Mouse (Mus musculus): ENCODE measurements around the gene Gm5891. TPM values are rescaled to one million over a fixed set of nuclear protein-coding genes. Genes with fewer than 3 reads are reported as not detected.

The Gm5891 gene
- polyA plus RNA-seq (2014; fragmentation: Illumina TruSeq; extraction: RNeasy Lipid Tissue Mini Kit (QIAGEN cat#74804); ENCODE audit: low read depth, low replicate concordance): not detected

DNA sequence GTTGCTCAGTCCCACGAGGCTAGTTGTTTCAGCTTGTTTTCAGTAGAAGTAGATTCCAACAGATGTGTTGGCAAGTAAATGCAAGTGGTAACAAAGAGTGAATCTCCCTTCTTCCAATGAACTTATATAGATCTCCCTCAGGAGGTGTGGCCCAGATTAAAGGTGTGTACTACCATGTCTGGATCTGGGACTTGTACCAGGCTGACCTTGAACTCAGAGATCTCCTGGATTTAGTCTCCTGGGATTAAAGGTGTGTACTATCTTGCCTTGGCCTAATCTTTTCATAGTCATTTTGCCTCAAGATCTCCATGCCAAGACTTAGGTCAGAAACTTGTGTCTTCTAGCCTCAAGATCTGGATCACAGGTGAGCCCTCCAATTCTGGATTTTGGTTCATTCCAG lies at the start of gene Gm5891:
Gene Gm5891, minus strand, starts transcription at position 101 of the 400 bp plus-strand sequence.

Other genes starting within 250 kb of the Gm5891 start
- not detected for gene Gm4175, start 159.8 kb downstream of the Gm5891 start, polyA plus RNA-seq (2014; fragmentation: Illumina TruSeq; extraction: RNeasy Lipid Tissue Mini Kit (QIAGEN cat#74804); ENCODE audit: low read depth, low replicate concordance)
- gene Gm4177, start 124.6 kb downstream of the Gm5891 start, polyA plus RNA-seq (2014; fragmentation: Illumina TruSeq; extraction: RNeasy Lipid Tissue Mini Kit (QIAGEN cat#74804); ENCODE audit: low read depth, low replicate concordance): not detected
- gene Vmn1r135, start 88.9 kb downstream of the Gm5891 start, polyA plus RNA-seq (2014; fragmentation: Illumina TruSeq; extraction: RNeasy Lipid Tissue Mini Kit (QIAGEN cat#74804); ENCODE audit: low read depth, low replicate concordance): not detected
- gene Gm5725, start 77.0 kb downstream of the Gm5891 start, polyA plus RNA-seq (2014; fragmentation: Illumina TruSeq; extraction: RNeasy Lipid Tissue Mini Kit (QIAGEN cat#74804); ENCODE audit: low read depth, low replicate concordance): not detected
- not detected for gene Vmn1r137, start 73.3 kb upstream of the Gm5891 start, polyA plus RNA-seq (2014; fragmentation: Illumina TruSeq; extraction: RNeasy Lipid Tissue Mini Kit (QIAGEN cat#74804); ENCODE audit: low read depth, low replicate concordance)
- not detected for gene Vmn1r138, start 107.6 kb upstream of the Gm5891 start, polyA plus RNA-seq (2014; fragmentation: Illumina TruSeq; extraction: RNeasy Lipid Tissue Mini Kit (QIAGEN cat#74804); ENCODE audit: low read depth, low replicate concordance)
- not detected for gene Gm6176, start 135.0 kb upstream of the Gm5891 start, polyA plus RNA-seq (2014; fragmentation: Illumina TruSeq; extraction: RNeasy Lipid Tissue Mini Kit (QIAGEN cat#74804); ENCODE audit: low read depth, low replicate concordance)
- gene Vmn1r139, start 147.8 kb upstream of the Gm5891 start, polyA plus RNA-seq (2014; fragmentation: Illumina TruSeq; extraction: RNeasy Lipid Tissue Mini Kit (QIAGEN cat#74804); ENCODE audit: low read depth, low replicate concordance): not detected
- gene Gm16451, start 197.0 kb upstream of the Gm5891 start, polyA plus RNA-seq (2014; fragmentation: Illumina TruSeq; extraction: RNeasy Lipid Tissue Mini Kit (QIAGEN cat#74804); ENCODE audit: low read depth, low replicate concordance): not detected
- gene Gm10666, start 213.4 kb upstream of the Gm5891 start, polyA plus RNA-seq (2014; fragmentation: Illumina TruSeq; extraction: RNeasy Lipid Tissue Mini Kit (QIAGEN cat#74804); ENCODE audit: low read depth, low replicate concordance): not detected
- gene Vmn1r142, start 242.7 kb upstream of the Gm5891 start, polyA plus RNA-seq (2014; fragmentation: Illumina TruSeq; extraction: RNeasy Lipid Tissue Mini Kit (QIAGEN cat#74804); ENCODE audit: low read depth, low replicate concordance): not detected

Measured in adipose tissue, adult 10 weeks (tissue).